Mouse (Mus musculus) left cerebral cortex, adult 18-20 months (tissue): Measurements from ENCODE around the gene Scnn1a. TPM values are rescaled to one million over a fixed set of nuclear protein-coding genes. Genes with fewer than 3 reads are reported as not detected.
"Not testable (repeated sequence)": the region's sequence is repeated elsewhere in the genome, so short reads cannot be mapped to it uniquely, and the experiment has no call there.

Source experiments
- DNase-seq, 2 experiments: peaks; one replicate each; pipeline ENCODE4 v3.0.0; 2021 to 2022; ENCODE audit warnings: low spot score in 2 of 2, mixed read lengths in 1 of 2
- long read RNA-seq, 2 experiments: library from polyadenylated mRNA; stranded (forward); transcript quantifications; one replicate each; pipeline ENCODE4 v2.0.0; 2021
- total RNA-seq, 2 experiments: library from RNA; stranded (reverse); gene quantifications; 2 replicates each; pipeline ENCODE4 v1.2.3; 2021

The Scnn1a gene
- total RNA-seq = 1 to 10 TPM; 2.6 to 3.6 TPM
- long read RNA-seq, experiment 1, partial matches to known transcripts = 2 of 3 reads
- long read RNA-seq, experiment 1, other reads (novel, unspliced or antisense) = 1 of 3 reads
- long read RNA-seq, experiment 2, partial matches to known transcripts = 1 of 1 reads
- long read RNA-seq, experiment 2, other reads (novel, unspliced or antisense) = 0 of 1 reads

- no peak for DNase-seq
Measured at GRCm38 (mm10) chr6:125320323-125320722, at the start of gene Scnn1a. Scnn1a (plus strand) TSS chr6:125320659.

- peak; percentile 92 to 96 for DNase-seq
Measured at GRCm38 (mm10) chr6:125271455-125272227, 48.8 kb upstream of the Scnn1a start.

- DNase-seq = no peak
Measured at GRCm38 (mm10) chr6:125272228-125272785, 48.2 kb upstream of the Scnn1a start.

- peak in 1 of 2 experiments; percentile 22 for DNase-seq
Measured at GRCm38 (mm10) chr6:125274841-125275563, 45.5 kb upstream of the Scnn1a start.

GRCm38 (mm10) chr6:125279729-125280128, 40.7 kb upstream of the Scnn1a start:
- DNase-seq = no peak

- not testable (repeated sequence) for DNase-seq
Measured at GRCm38 (mm10) chr6:125282721-125283120, 37.7 kb upstream of the Scnn1a start.

- no peak for DNase-seq
Measured at GRCm38 (mm10) chr6:125284250-125284649, 36.2 kb upstream of the Scnn1a start.

GRCm38 (mm10) chr6:125284751-125285150, 35.7 kb upstream of the Scnn1a start:
- no peak for DNase-seq

- no peak for DNase-seq
Measured at GRCm38 (mm10) chr6:125285890-125286289, 34.6 kb upstream of the Scnn1a start, which contains the start of gene Tuba3a. Tuba3a (minus strand) TSS chr6:125286042.

- no peak for DNase-seq
Measured at GRCm38 (mm10) chr6:125286944-125287343, 33.5 kb upstream of the Scnn1a start.

GRCm38 (mm10) chr6:125288730-125289129, 31.7 kb upstream of the Scnn1a start:
- no peak for DNase-seq

- peak; percentile 21 to 50 for DNase-seq
Measured at GRCm38 (mm10) chr6:125291329-125291728, 29.1 kb upstream of the Scnn1a start.

GRCm38 (mm10) chr6:125292256-125292655, 28.2 kb upstream of the Scnn1a start:
- no peak for DNase-seq

GRCm38 (mm10) chr6:125294049-125294448, 26.4 kb upstream of the Scnn1a start:
- no peak for DNase-seq

- no peak for DNase-seq
Measured at GRCm38 (mm10) chr6:125297149-125297820, 23.2 kb upstream of the Scnn1a start.

GRCm38 (mm10) chr6:125300982-125301381, 19.5 kb upstream of the Scnn1a start:
- DNase-seq = no peak

GRCm38 (mm10) chr6:125302231-125302982, 18.1 kb upstream of the Scnn1a start:
- no peak for DNase-seq

GRCm38 (mm10) chr6:125303242-125303641, 17.2 kb upstream of the Scnn1a start:
- DNase-seq = no peak

- DNase-seq = not testable (repeated sequence)
Measured at GRCm38 (mm10) chr6:125304408-125304807, 16.1 kb upstream of the Scnn1a start.

- no peak for DNase-seq
Measured at GRCm38 (mm10) chr6:125305465-125305864, 15.0 kb upstream of the Scnn1a start.
